Mouse (Mus musculus) adrenal gland, adult 2 months (tissue): Measurements from ENCODE around the gene Nrg4. TPM values are rescaled to one million over a fixed set of nuclear protein-coding genes. Genes with fewer than 3 reads are reported as not detected.
"Not testable (repeated sequence)": the region's sequence is repeated elsewhere in the genome, so short reads cannot be mapped to it uniquely, and the experiment has no call there.

ENCODE experiments used
- DNase-seq: peaks from one replicate; pipeline ENCODE4 v3.0.0; 2021
- polyA plus RNA-seq: library from polyadenylated mRNA; depleted of rRNA; stranded (reverse); fragments of >200 nt; gene quantifications from 2 replicates; pipeline ENCODE4 v1.2.3, GENCODE M21; 2012
- total RNA-seq, 2 experiments: library from RNA; stranded (reverse); gene quantifications; 2 replicates each; pipeline ENCODE4 v1.2.3; 2021

The Nrg4 gene
- total and polyA plus RNA-seq, 3 experiments = 12.4 to 44.6 (median 27.8) TPM

DNA sequence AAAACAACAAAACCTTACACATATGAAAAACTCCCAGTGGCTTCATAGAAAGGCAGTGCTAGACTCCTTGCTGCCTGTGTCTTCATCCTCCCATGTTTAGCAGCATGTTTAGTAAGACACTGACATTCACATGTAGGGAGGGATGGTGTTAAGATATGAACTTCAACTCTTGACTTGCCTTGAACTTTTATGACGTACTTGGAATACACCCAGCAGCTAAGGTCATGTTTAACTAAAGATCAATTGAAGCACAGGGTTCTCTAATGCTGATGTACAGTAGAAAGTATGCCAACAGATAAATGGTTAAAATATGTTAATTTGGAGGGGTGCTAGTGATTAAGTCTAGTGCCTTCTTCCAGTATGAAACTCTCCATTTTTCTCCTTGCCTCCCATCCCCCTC, 4.0 kb downstream of the Nrg4 start:
- no peak for DNase-seq

DNA sequence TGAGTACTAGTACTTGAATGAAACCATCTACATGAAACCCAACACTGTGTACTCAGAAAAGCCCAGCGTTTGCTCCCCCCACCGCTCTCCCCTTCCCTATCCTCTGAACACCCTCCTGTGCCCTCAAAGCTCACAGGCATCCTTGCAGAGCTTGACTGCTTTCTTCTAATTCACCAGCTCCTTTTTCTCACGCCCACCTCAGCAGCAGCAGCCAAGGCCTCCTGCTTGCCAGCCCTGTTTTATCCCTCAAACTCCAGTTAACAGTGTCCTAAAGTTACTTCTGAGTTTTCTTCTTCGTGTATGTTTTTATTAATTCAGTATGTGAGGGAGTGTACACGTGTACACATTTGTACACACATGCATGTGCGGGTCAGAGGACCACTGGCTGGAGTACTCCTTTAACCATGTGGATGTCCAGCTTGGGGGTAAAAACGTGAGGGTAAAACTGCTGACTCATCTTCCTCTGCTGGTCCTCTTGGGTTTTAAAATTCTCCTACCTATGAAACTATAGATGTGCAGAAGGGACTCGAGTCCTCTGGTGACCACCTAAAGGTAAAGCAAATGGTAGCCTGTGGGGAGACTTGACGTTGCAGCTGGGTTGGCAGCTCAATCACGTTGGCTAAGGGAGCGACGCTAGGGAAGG, 12.9 kb downstream of the Nrg4 start:
- DNase-seq = no peak

DNA sequence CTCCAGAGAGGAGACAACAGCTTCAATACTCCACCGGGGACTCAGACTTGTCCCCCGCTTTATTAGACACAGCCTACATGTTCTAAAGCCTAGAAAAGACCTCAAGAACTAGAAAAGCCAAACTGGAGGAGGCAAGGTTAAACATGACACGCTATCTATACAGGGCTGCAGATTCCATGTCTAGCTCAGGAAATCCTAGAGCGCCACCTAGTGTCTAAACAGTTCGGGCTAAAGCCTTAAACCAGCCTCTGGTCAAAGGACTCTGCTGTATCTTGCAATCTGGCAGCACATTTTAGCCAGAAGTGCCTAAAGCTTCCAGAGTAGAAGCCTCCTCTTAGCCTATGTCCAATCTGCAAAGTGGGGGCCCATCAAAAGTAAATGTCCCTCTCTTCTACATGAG, 15.1 kb downstream of the Nrg4 start:
- peak; percentile 76 for DNase-seq

DNA sequence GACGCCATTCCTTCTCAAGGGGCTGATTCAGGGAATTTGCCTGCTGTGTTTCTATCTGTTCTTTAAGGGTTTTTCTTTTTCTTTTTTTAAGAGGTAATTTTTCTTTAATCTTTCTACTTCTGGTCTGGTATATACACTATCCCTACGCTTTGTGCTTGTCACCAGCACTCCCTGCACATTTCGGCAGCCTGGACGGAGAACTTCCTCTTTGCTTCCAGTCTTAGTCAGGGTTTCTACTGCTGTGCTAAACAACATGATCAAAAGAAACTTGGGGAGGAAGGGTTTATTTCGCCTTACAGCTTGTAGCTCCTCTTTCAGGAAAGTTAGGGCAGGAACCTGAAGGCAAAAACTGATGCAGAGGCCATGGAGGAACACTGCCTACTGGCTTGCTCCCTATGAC, 18.2 kb downstream of the Nrg4 start:
- no peak for DNase-seq

DNA sequence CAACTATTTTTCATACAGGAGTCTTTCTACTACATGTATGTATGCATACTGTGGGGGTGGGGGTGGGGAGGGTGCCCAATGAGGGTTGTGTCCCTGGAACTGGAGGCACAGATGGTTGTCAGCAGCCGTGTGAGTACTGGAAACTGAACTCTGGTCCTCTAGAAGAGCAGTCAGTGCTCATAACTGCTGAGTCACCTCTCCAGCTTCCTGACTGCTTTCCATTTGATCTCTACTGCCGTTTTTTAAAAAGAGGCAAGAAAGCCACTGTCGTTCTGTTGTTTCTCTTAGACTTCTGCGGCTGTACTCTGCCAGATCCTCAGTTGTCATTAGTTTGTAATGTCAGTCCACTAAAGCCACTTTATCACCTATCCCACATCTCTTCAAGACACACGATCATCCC, 19.1 kb downstream of the Nrg4 start:
- DNase-seq = no peak

DNA sequence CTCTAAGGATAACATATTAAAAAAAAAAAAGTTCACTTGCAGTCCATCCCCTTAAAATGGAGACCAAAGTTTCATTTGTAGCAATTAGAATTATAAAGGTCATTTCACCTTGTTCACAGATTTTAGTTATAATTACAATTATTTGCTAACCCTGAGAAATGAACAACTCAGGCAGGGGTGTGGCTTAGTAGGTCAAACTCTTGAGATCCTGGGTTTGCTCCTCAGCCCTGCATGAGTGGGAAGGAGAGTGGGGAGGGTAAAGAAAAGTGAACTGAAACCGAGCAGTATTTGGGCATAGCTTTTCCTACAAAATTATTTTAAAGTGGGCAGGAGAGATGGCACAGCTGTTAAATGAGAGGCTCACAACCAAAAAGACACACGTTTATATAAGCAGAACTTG, 19.6 kb downstream of the Nrg4 start:
- DNase-seq = no peak

DNA sequence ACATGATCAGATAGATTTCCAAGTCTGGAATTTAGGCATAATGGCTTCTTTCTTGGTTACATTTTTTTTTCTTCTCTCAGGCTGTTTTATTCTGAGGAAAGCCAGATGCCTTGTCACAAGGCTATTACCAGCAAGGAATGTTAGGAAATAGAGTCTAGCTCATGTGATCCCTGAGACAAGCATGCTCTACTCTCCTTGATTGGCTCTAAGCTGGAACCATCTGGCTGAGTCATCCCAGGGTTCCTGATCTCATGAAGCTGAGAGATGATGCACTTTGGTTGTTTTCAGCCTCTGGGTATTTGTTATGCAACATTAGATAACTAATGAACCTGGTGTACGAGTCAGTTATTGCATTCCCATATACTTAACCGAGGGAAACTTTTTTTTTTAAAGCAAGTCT, 30.4 kb downstream of the Nrg4 start:
- peak; percentile 48 for DNase-seq

DNA sequence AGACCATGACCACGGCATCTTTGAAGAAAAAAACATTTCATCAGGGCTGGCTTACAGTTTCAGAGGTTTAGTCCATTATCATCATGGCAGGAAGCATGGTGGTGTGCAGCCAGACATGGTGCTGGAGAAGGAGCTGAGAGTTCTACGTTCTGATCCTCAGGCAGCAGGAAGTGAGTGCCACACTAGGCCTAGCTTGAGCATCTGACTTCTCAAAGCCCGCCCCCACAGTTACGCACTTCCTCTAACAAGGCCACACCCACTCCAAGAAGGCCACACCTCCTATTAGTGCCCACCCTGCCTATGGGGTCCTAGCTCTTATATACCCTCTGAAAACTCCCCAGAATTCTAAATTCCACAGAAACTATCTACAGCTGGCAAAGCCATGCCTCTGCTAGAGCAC, 34.7 kb downstream of the Nrg4 start:
- DNase-seq = no peak

DNA sequence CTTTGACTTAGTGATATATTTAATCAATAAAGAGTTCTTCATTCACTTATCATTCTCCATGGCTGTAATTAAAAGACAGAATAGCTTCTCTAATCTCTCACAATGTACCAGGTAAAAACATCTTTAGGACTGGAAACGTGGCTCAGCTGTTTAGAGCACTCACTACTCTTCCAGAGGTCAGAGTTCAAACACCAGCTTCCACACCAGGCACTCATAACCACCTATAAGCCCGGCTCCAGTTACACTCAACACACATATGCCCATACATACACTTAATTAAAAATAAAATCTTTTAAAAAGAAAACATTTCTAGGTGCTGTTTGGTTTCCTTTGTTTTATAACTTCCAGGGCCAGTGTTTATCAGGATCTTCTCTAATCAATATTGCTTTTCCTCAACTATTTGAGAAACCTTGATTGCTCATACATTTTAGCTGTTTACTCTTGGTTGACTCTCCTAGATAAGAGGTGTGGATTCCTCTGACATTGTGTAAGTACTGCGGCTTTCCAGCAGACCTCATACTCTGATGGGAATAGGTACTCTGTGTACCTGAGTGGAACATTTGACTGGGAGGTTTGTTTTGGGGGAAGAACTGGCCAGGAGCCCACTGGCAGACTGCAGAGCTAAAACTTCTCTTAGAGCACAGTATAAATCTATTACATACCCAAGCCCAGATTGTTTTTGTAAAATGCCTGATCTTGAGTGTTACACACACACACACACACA, 37.0 kb downstream of the Nrg4 start:
- no peak for DNase-seq

DNA sequence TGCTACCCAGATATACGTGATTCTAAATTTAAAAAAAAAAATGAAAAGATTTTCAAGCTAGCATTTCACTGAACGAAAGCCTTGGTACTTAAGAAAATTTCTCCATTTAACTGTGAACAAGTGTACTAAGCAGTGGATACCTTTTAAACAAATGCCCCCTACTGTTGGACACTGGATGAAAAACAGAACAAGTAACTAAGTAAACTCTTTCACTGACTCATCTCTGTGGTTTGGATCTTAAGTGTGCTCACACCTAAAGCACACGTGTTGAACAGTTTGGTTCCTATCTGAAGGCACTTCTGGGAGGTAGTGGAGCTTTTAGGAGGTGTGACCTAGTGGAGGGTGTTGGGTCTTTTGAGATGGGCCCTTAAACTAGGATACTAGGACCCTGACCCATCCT, 41.4 kb downstream of the Nrg4 start:
- DNase-seq = no peak

DNA sequence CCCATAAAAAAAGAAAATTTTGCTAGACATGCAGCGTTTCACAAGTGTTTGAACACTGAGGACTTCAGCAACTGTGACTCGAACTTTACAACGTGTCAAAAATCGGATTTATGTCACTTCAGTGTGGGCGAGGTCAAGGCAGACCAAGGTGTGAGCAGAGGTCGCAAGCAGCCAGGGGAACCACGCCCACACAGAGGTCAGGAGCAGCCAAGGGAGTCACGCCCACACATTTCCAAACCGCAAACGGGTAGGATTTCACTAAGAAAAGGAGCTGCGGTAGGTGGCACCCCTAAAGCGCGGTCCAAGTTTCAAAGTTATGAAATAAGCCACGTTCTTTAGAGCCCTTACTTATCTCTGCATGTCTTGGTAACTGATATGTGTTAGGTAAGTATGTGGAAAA, 43.1 kb downstream of the Nrg4 start:
- peak; percentile 75 for DNase-seq

DNA sequence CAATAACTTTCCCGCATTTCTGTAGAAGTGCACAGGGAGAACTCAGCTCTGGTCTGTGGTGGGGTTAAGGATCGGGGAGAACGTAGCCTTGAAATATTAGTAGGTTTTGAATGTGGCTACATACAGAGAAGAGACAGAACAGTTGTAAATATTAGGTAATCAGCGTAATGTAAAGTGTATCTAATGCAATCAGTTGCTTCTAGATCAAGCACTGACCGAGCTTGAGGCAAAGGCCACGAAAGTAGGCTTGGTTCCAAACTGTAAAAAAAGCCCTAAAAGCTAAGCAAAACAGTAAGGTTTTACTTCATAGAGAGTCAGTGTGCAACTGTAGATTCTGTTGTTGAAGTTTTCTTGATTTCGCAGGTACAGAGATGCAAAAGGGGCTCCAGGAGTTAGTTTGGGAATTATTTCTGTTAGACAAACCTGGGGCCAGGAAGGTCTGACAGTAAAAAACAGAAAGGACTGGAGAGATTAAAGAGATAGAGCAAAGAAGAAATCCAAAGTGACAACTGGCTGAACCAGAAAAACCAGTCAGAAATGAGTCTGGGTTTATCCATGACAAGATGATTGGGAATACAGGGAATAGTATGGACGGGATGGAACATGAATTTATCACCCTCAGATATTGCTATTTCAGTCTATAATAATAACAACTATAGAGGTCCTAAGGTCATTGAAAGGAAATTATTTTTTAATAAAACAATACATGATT, 47.4 kb downstream of the Nrg4 start:
- no peak for DNase-seq

DNA sequence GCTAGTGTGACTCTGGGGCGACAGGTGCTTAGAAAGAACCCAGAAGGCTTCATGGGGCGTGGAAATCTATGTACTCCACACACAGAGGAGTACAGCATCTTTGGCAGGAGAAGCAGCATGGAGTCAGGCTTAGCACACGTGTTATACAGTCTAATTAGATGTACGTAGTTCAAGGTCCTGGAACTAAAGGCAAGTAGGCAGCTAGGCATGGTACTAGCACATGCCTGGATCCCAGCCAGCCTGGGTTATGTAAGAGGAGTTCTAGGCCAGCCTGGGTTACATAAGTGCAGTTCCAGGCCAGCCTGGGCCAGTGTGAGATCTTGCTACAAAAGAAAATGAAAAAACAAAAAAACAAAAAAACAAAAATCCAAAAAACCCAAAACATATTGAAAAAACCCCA, 49.1 kb downstream of the Nrg4 start:
- DNase-seq = peak; percentile 81

DNA sequence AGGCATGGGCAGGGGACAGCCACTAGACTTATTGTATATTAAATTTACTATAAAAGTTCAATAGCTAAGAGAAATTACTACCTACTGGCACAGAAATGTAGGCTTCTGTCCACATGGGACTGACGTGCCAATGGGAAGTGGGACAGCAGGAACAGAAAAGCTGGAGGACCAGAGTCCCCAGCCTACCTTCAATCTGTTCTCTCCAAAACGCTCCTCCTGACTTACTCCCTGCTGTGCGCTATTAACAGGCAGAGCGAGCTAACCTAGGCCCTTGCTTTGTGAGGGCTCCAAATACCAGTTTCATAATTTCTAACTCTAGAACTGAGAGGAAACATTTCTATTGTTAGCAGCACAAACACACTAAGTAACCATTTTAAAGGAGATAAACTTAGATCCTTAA, 52.7 kb downstream of the Nrg4 start:
- DNase-seq = no peak

DNA sequence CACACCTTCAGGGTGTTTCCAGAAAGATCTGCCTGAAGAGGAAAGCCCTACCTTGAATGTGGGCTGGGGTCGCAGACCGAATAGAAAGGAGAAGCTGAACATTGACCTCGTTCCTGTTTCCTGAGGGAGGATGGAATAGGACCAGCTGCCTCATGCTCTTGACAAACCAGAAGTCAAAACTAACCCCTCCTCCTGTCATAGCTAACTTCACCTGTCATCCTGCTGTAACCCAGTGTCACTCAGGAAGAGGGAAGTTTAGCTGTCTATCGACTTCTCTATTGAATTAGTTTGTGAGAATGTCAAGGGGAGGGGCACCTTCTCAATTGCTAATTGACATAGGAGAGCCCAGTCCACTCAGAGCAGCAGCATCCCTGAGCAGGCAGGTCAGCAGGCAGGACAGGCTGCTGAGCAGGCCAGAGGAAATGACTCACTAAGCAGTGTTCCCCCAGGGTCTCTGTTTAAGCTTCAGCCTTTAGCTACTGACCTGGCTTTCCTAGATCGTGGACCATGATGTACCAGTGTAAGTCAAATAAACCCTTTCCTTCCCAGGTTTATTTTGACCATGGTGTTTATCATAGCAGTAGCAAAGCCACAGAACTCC, 54.6 kb downstream of the Nrg4 start:
- DNase-seq = no peak

DNA sequence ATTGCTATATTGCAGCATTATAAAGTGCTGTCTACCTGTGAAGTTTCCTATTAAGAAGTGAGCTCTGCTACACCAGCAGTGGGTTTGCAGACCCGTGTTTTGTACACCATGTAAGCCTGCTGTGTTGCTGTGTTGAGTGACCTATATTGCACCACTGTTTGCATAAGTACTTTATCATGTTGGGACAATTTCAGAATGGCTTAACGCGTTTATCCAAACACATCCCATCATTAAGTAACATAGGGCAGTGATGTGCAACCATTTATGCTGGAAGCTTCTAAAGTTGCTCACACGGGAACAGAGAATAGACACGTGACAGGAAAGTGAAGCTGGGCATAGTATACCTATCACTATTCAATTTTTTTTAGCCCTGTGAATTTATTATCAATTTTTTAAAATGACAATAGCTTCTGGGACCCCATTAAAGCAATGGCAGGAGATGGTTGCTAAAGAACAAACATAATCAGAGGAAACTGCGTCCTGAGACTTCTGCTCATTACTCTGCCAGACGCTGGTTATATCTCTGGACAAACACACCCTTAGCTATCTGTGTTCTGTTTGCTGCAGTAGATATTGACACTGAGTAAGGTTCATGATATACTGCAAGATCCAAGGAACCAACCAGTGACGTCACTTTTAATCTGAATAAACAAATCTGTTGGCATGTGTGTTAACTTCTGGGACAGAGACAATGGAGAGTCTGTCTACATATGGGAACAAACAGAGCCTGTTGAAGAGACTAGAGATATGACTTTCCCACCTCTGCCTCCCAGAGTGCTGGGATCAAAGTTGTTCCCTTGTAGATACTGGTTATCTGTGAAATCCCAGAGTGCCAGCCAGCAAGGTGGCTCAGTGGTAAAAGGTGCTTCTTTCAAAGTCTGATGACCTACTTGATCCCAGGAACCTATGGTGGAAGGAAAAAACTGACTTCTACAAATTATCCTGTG, 62.0 kb downstream of the Nrg4 start:
- DNase-seq = no peak

DNA sequence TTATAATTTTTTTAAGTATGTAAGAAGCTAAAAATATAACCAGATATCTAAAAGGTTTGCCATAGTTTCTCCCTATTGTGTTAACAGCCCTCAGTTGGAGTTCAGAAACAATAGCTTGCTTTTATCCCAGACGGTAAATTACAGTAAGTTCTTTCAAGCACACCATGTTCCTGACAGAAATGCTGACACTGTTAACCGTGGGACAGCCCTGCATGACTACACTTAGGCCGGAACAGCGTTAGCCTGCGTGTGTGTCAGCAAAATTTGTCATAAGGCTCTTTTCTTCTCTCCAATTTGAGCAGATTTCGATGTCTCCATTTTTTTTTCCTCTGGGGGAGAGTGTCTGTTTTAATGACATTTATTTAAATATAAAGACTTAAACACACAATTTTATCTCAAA, 66.9 kb downstream of the Nrg4 start:
- no peak for DNase-seq

DNA sequence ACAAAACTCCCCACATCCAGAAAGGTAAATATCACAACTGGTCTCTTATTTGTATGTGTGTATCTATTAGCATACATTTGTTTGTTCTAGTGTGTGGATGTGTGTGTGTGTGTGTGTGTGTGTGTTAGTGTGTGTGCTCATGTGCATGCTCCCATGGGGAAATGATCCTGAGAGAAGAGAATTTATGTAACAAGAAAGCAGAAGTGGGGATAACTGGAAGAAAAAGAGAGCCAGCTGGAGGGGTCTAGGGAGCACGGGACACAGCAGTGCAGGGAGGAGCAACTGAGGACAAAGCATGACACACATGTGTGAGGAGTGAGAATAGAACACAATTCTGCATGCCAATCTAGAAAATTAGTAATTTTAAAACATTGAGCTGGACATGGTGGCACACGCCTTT, 69.5 kb downstream of the Nrg4 start:
- no peak for DNase-seq

DNA sequence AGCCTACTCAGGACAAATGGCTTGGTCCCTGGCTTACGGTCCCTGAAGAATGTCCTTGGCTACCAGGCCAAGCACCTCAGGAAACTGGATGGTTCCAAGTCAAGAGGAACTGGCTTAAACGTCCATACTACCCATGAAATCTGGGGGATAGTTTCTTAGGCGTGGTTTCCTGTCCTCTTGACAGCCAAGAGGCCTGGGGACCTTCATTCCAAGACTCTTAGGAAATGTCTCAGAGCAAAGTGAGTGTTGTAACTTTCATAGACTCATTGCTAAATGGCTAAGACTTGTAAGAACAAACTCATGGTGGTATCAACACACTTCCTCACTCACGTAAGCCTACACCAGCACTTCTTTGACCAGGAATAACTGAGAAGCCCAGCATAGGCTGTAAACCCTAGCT, 71.0 kb downstream of the Nrg4 start:
- peak; percentile 25 for DNase-seq

DNA sequence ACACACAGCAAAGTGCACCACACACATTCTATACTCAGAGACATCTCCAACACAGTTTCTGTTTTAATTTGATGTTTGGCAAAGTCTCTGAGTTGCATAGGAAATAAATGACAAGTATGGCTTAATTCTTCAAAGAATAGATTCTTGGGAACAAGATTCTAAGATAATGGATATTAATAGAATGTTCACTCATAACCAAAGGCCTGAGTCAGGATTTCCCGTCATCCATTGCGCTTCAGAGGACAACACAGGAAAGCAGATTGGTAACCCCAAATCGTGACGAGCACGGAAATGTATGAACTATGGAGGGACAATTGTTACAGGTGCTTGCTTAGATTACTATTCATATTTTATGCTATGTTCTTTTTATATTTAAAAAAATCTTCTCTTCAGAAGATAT, 71.6 kb downstream of the Nrg4 start:
- DNase-seq = no peak

DNA sequence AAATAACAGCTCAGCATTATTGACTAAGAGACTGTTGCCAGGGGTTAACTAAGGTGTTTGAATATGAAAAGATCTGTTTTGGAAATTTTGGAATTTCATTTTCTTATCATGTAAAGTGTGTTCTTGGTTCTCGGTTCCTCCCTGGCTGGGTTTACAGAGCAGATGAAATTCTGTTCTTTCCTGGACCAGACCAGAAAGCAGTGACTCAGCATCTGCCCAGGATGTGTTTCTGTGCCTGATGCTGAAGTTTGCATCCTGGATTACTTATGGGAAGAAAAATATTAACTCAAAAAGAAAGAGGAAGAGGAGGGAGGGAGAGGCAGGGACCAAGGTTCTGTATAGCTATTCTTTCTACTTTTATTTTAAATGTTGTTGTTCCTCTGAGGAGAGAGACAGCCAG, 72.8 kb downstream of the Nrg4 start:
- DNase-seq = no peak

DNA sequence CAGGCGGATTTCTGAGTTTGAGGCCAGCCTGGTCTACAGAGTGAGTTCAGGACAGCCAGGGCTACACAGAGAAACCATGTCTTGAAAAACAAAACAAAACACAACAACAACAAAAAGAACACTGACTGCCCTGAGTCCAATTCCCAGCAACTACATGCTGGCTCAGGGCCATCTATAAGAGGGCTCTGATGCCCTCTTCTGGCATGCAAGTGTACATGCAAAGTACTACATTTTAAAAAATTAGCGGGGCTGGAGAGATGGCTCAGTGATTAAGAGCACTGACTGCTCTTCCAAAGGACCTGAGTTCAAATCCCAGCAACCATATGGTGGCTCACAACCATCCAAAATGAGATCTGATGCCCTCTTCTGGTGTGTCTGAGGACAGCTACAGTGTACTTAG, 74.5 kb downstream of the Nrg4 start:
- not testable (repeated sequence) for DNase-seq
